Mouse (Mus musculus) neural tube, embryonic 12.5 days (tissue): ENCODE measurements around the gene Myl6b. TPM values are rescaled to one million over a fixed set of nuclear protein-coding genes. Genes with fewer than 3 reads are reported as not detected.

Experiments used
- ATAC-seq: fragments of 200-750 bp; cut with Nextera tagmentation; 2 replicates; pipeline ENCODE4 v1.8.0; 2017; ENCODE audit warnings: low read depth, mild to moderate bottlenecking, moderate TSS enrichment, moderate library complexity; ENCODE audit not compliant: low FRiP score
- H3K27ac ChIP-seq: fragments of 300-500 bp; sonication (generic); 2 replicates; pipeline ENCODE4 v1.5.1; 2016
- H3K27me3 ChIP-seq: fragments of 300-500 bp; sonication (generic); replicated peaks from 2 replicates; pipeline ENCODE4 v1.6.1; 2016; ENCODE audit warnings: mild to moderate bottlenecking
- H3K36me3 ChIP-seq: fragments of 300-500 bp; sonication (generic); 2 replicates; pipeline ENCODE4 v1.6.1; 2016; ENCODE audit warnings: mild to moderate bottlenecking
- H3K4me1 ChIP-seq: fragments of 300-500 bp; sonication (generic); 2 replicates; pipeline ENCODE4 v1.6.1; 2016
- H3K4me2 ChIP-seq: fragments of 300-500 bp; sonication (generic); replicated peaks from 2 replicates; pipeline ENCODE4 v1.6.1; 2016; ENCODE audit warnings: mild to moderate bottlenecking
- H3K4me3 ChIP-seq: fragments of 300-500 bp; sonication (generic); 2 replicates; pipeline ENCODE4 v1.5.1; 2016
- H3K9ac ChIP-seq: fragments of 300-500 bp; sonication (generic); 2 replicates; pipeline ENCODE4 v1.6.1; 2016; ENCODE audit warnings: mild to moderate bottlenecking
- H3K9me3 ChIP-seq: fragments of 300-500 bp; sonication (generic); 2 replicates; pipeline ENCODE4 v1.6.1; 2016; ENCODE audit warnings: mild to moderate bottlenecking
- WGBS: fragments of 180-500 bp; shearing (Covaris S2); methylation state at CpG from one replicate; pipeline ENCODE4 v1.1.7; 2016; 5-methylcytosine and 5-hydroxymethylcytosine counted together
- polyA plus RNA-seq: library from polyadenylated mRNA; unstranded; fragments of >200 nt; fragmentation: Nextera tagmentation; extraction: Ambion mirVana; gene quantifications from 2 replicates; pipeline ENCODE4 v1.2.1, GENCODE M21; 2016

Gene Myl6b
- polyA plus RNA-seq = 3.1 and 3.9 TPM in 2 replicates

- Histone ChIP-seq H3K4me3 (peak within 1 kb of the TSS; percentile 57), H3K36me3 (no peaks in the 10 kb centered on the region), H3K4me2 (peak within 1 kb of the TSS; percentile 79), H3K27ac (peak within 1 kb of the TSS; percentile 22; the same call in 1 of the 2 replicates), H3K4me1 (peaks cover 21% of the 10 kb centered on the region), H3K9ac (peak within 1 kb of the TSS; percentile 54), H3K9me3 (no peaks in the 10 kb centered on the region), H3K27me3 (no peaks in the 10 kb centered on the region)
- peak; percentile 78 for ATAC-seq
- under 1% methylated on average over 27 of the region's 27 CpGs for WGBS
Measured at GRCm38 (mm10) chr10:128498590-128498989, at the start of gene Myl6b. Gene Myl6b (minus strand): TSS chr10:128498685.

- Histone ChIP-seq H3K9ac (peak within 1 kb of the TSS; percentile 76), H3K27me3 (no peaks in the 10 kb centered on the region; the same call in 1 of the 2 replicates), H3K9me3 (no peaks in the 10 kb centered on the region), H3K4me1 (peaks cover 12% of the 10 kb centered on the region; the same call in 1 of the 2 replicates), H3K27ac (peak within 1 kb of the TSS; percentile 85), H3K4me3 (peak within 1 kb of the TSS; percentile 55), H3K36me3 (peaks cover 31% of the 10 kb centered on the region), H3K4me2 (peak within 1 kb of the TSS; percentile 71)
- under 1% methylated on average over 50 of the region's 50 CpGs for WGBS
- ATAC-seq = peak; percentile 90
Measured at GRCm38 (mm10) chr10:128547361-128548032, 49.0 kb upstream of the Myl6b start, which contains the start of gene Zc3h10. Gene Zc3h10 (minus strand): TSS chr10:128547774.

- Histone ChIP-seq H3K27ac (peak overlapping the region; percentile 79), H3K9ac (peak overlapping the region; percentile 69), H3K36me3 (peaks cover 38% of the 10 kb centered on the region), H3K4me1 (peaks cover 12% of the 10 kb centered on the region; the same call in 1 of the 2 replicates), H3K9me3 (no peaks in the 10 kb centered on the region), H3K27me3 (no peaks in the 10 kb centered on the region; the same call in 1 of the 2 replicates), H3K4me2 (peak overlapping the region; percentile 71), H3K4me3 (peak overlapping the region; percentile 55)
- 26% methylated on average over 7 of the region's 7 CpGs for WGBS
- no peak for ATAC-seq
Measured at GRCm38 (mm10) chr10:128546787-128547186, 48.3 kb upstream of the Myl6b start.

- no peak for ATAC-seq
- H3K36me3 ChIP-seq = peaks cover 40% of the 10 kb centered on the region
- H3K4me2 ChIP-seq = peak overlapping the region; percentile 71
- H3K4me3 ChIP-seq = peak overlapping the region; percentile 55
- H3K27me3 ChIP-seq = no peaks in the 10 kb centered on the region; the same call in 1 of the 2 replicates
- peaks cover 12% of the 10 kb centered on the region; the same call in 1 of the 2 replicates for H3K4me1 ChIP-seq
- H3K9ac ChIP-seq = no peak overlapping the region
- H3K27ac ChIP-seq = no peak overlapping the region
- no peaks in the 10 kb centered on the region for H3K9me3 ChIP-seq
- WGBS = 17% methylated on average over 4 of the region's 4 CpGs
Measured at GRCm38 (mm10) chr10:128546361-128546760, 47.9 kb upstream of the Myl6b start.

- no peak for ATAC-seq
- H3K4me2 ChIP-seq = no peak overlapping the region
- peaks cover 46% of the 10 kb centered on the region for H3K36me3 ChIP-seq
- H3K9me3 ChIP-seq = no peaks in the 10 kb centered on the region
- no peak overlapping the region for H3K27ac ChIP-seq
- 93% methylated on average over 3 of the region's 3 CpGs for WGBS
- no peaks in the 10 kb centered on the region; the same call in 1 of the 2 replicates for H3K27me3 ChIP-seq
- no peak overlapping the region for H3K9ac ChIP-seq
- peaks cover 12% of the 10 kb centered on the region; the same call in 1 of the 2 replicates for H3K4me1 ChIP-seq
- no peak overlapping the region for H3K4me3 ChIP-seq
Measured at GRCm38 (mm10) chr10:128545570-128545898, 47.0 kb upstream of the Myl6b start.

GRCm38 (mm10) chr10:128544674-128545569 lies 46.4 kb upstream of the Myl6b start:
- no peaks in the 10 kb centered on the region for H3K9me3 ChIP-seq
- no peak overlapping the region for H3K4me3 ChIP-seq
- ATAC-seq = no peak
- H3K9ac ChIP-seq = no peak overlapping the region
- peaks cover 12% of the 10 kb centered on the region; the same call in 1 of the 2 replicates for H3K4me1 ChIP-seq
- H3K4me2 ChIP-seq = no peak overlapping the region
- H3K27me3 ChIP-seq = no peaks in the 10 kb centered on the region; the same call in 1 of the 2 replicates
- peaks cover 46% of the 10 kb centered on the region for H3K36me3 ChIP-seq
- no peak overlapping the region for H3K27ac ChIP-seq
- WGBS = 95% methylated on average over 37 of the region's 37 CpGs

- WGBS = 96% methylated on average over 15 of the region's 15 CpGs
- no peak for ATAC-seq
- peaks cover 12% of the 10 kb centered on the region; the same call in 1 of the 2 replicates for H3K4me1 ChIP-seq
- H3K9ac ChIP-seq = no peak overlapping the region
- peaks cover 46% of the 10 kb centered on the region for H3K36me3 ChIP-seq
- no peak overlapping the region for H3K27ac ChIP-seq
- H3K4me3 ChIP-seq = no peak overlapping the region
- H3K9me3 ChIP-seq = no peaks in the 10 kb centered on the region
- H3K4me2 ChIP-seq = no peak overlapping the region
- no peaks in the 10 kb centered on the region; the same call in 1 of the 2 replicates for H3K27me3 ChIP-seq
Measured at GRCm38 (mm10) chr10:128544151-128544657, 45.7 kb upstream of the Myl6b start.

- Histone ChIP-seq H3K4me2 (no peak overlapping the region), H3K9me3 (no peaks in the 10 kb centered on the region), H3K27me3 (no peaks in the 10 kb centered on the region; the same call in 1 of the 2 replicates), H3K4me3 (no peak overlapping the region), H3K27ac (no peak overlapping the region), H3K36me3 (peaks cover 46% of the 10 kb centered on the region), H3K4me1 (peaks cover 12% of the 10 kb centered on the region; the same call in 1 of the 2 replicates), H3K9ac (no peak overlapping the region)
- WGBS = 83% methylated on average over 2 of the region's 2 CpGs
- ATAC-seq = no peak
Measured at GRCm38 (mm10) chr10:128543100-128543499, 44.6 kb upstream of the Myl6b start.

GRCm38 (mm10) chr10:128538340-128538870 lies 39.9 kb upstream of the Myl6b start:
- H3K36me3 ChIP-seq = peaks cover 24% of the 10 kb centered on the region
- ATAC-seq = no peak
- no peak overlapping the region for H3K4me3 ChIP-seq
- no peaks in the 10 kb centered on the region for H3K9me3 ChIP-seq
- WGBS = 88% methylated on average over 1 of the region's 1 CpGs
- no peaks in the 10 kb centered on the region for H3K4me1 ChIP-seq
- no peak overlapping the region for H3K27ac ChIP-seq
- H3K4me2 ChIP-seq = no peak overlapping the region
- H3K9ac ChIP-seq = no peak overlapping the region
- H3K27me3 ChIP-seq = no peaks in the 10 kb centered on the region

- Histone ChIP-seq H3K4me2 (peak overlapping the region; percentile 45), H3K9ac (no peak overlapping the region), H3K4me1 (no peaks in the 10 kb centered on the region), H3K36me3 (peaks cover 6% of the 10 kb centered on the region; the same call in 1 of the 2 replicates), H3K4me3 (no peak overlapping the region; the same call in 1 of the 2 replicates), H3K9me3 (no peaks in the 10 kb centered on the region), H3K27me3 (no peaks in the 10 kb centered on the region), H3K27ac (no peak overlapping the region)
- peak; percentile 85 for ATAC-seq
- 17% methylated on average over 18 of the region's 18 CpGs for WGBS
Measured at GRCm38 (mm10) chr10:128536266-128536940, 37.9 kb upstream of the Myl6b start.

- ATAC-seq = no peak
- Histone ChIP-seq H3K4me1 (no peaks in the 10 kb centered on the region), H3K4me3 (no peak overlapping the region; the same call in 1 of the 2 replicates), H3K9me3 (no peaks in the 10 kb centered on the region), H3K4me2 (peak overlapping the region; percentile 45), H3K36me3 (no peaks in the 10 kb centered on the region), H3K27me3 (no peaks in the 10 kb centered on the region), H3K27ac (no peak overlapping the region), H3K9ac (no peak overlapping the region)
- 81% methylated on average over 4 of the region's 4 CpGs for WGBS
Measured at GRCm38 (mm10) chr10:128535624-128536265, 37.3 kb upstream of the Myl6b start.
